Mouse (Mus musculus) spleen, adult 12 weeks (tissue): ENCODE results near the gene Ccin.

Experiments used
- DNase-seq: peaks from one replicate; pipeline ENCODE4 v3.0.0; 2022; ENCODE audit warnings: low spot score

Ccin gene

GRCm38 (mm10) chr4:44013391-44014070, 30.2 kb downstream of the Ccin start:
- DNase-seq, result no peak

- no peak for DNase-seq
Observed at GRCm38 (mm10) chr4:44016071-44016470, 32.8 kb downstream of the Ccin start.

GRCm38 (mm10) chr4:44016791-44017190, 33.5 kb downstream of the Ccin start:
- DNase-seq, result no peak

- no peak for DNase-seq
Observed at GRCm38 (mm10) chr4:44022323-44022722, 39.0 kb downstream of the Ccin start.

- DNase-seq, result no peak
Observed at GRCm38 (mm10) chr4:44022766-44023165, 39.5 kb downstream of the Ccin start.

- no peak for DNase-seq
Observed at GRCm38 (mm10) chr4:44023681-44024080, 40.4 kb downstream of the Ccin start.

- DNase-seq, result no peak
Observed at GRCm38 (mm10) chr4:44024241-44024640, 41.0 kb downstream of the Ccin start.

GRCm38 (mm10) chr4:44025570-44025969, 42.3 kb downstream of the Ccin start:
- DNase-seq, result no peak

- DNase-seq, result no peak
Observed at GRCm38 (mm10) chr4:44028303-44029135, 45.2 kb downstream of the Ccin start.

- no peak for DNase-seq
Observed at GRCm38 (mm10) chr4:44029661-44030066, 46.4 kb downstream of the Ccin start.

- no peak for DNase-seq
Observed at GRCm38 (mm10) chr4:44031521-44031920, 48.2 kb downstream of the Ccin start.
